Mouse (Mus musculus) cortical plate, adult 2 months (tissue): ENCODE measurements at regions not wholly inside any gene's neighbourhood (a gene's known extent, or its start where the extent isn't known, plus 50 kb on each side); places are given as distances from the start of the nearest gene placed in this dataset.

Experiments used
- CTCF ChIP-seq: fragments of 200-500 bp; IDR thresholded peaks from 2 replicates; pipeline ENCODE4 v1.5.1; 2011; ENCODE audit warnings: mild to moderate bottlenecking, control low read depth, low read length; ENCODE audit not compliant: insufficient read depth; ENCODE audit errors: extremely low read depth
- POLR2A ChIP-seq: fragments of 200-500 bp; IDR thresholded peaks from 2 replicates; pipeline ENCODE4 v1.6.1; 2011; ENCODE audit warnings: mild to moderate bottlenecking, low read length, control low read depth; ENCODE audit not compliant: insufficient read depth; ENCODE audit errors: extremely low read depth

- TF ChIP-seq CTCF (no peak), POLR2A (no peak)
Measured at GRCm38 (mm10) chr12:68840815-68841214, 318.2 kb downstream of the Rps29 start.
